Mouse (Mus musculus): ENCODE results near the gene Gpr25. TPM values are rescaled to one million over a fixed set of nuclear protein-coding genes. Genes with fewer than 3 reads are reported as not detected.

Gene Gpr25
- polyA plus RNA-seq, 1 experiment: not detected

DNA sequence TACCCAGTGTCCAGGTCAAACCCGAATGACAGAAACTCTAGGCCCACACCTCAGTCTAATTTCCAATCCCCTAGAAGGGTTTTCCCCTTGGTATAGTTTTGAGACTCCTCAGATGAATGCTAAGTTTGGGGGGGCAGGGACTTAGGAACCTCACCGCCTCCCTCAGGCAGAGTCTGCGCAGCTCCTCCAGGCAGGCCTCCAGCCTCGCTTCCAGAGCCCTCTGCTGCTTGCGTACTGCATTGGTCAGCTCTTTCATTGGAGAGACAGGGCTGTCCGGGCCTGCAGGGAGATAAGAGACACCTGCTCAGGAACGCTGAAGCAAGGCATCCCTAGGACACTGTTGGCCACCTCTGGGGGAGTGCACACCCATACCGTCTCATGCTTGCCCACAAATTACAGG, 34.0 kb downstream of the Gpr25 start:
- Histone ChIP-seq H3K4me1 (ENCODE audit: control insufficient read depth, insufficient read depth, low read length) (peaks cover 21% of the 10 kb centered on the region), H3K27ac (ENCODE audit: insufficient read depth, low read length) (no peak overlapping the region), H3K4me3 (ENCODE audit: insufficient read depth, low read length) (no peak overlapping the region)
- TF ChIP-seq CTCF (IDR thresholded peaks at IDR 0.05; ENCODE audit: borderline replicate concordance, insufficient read depth, low read length): no peak
- TF ChIP-seq POLR2A (IDR thresholded peaks at IDR 0.05; ENCODE audit: low read depth, low read length): no peak

DNA sequence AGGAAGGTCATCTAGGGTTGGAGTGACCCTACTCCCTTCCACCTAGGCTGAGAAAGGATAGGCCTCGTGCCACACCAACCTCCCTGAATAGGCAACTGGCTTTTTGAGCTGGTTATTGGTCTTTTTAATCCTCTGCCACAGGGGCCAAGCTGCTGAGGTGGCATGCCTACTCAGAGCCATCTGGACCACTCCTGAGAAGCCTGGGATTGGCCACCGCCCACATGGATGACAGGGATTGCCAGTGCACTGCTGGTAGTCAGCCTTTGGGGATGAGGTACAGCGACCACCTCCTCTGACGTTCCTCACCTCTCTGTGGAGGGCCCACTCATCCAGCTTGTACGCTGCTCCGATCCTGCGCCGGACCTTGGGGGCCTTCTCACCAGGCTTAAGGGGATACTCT, 34.8 kb downstream of the Gpr25 start:
- no peak overlapping the region for H3K4me3 ChIP-seq (ENCODE audit: insufficient read depth, low read length)
- TF ChIP-seq CTCF (IDR thresholded peaks at IDR 0.05; ENCODE audit: borderline replicate concordance, insufficient read depth, low read length) (no peak), POLR2A (IDR thresholded peaks at IDR 0.05; ENCODE audit: low read depth, low read length) (no peak)
- H3K4me1 ChIP-seq (ENCODE audit: control insufficient read depth, insufficient read depth, low read length): peaks cover 16% of the 10 kb centered on the region
- no peak overlapping the region for H3K27ac ChIP-seq (ENCODE audit: insufficient read depth, low read length)

DNA sequence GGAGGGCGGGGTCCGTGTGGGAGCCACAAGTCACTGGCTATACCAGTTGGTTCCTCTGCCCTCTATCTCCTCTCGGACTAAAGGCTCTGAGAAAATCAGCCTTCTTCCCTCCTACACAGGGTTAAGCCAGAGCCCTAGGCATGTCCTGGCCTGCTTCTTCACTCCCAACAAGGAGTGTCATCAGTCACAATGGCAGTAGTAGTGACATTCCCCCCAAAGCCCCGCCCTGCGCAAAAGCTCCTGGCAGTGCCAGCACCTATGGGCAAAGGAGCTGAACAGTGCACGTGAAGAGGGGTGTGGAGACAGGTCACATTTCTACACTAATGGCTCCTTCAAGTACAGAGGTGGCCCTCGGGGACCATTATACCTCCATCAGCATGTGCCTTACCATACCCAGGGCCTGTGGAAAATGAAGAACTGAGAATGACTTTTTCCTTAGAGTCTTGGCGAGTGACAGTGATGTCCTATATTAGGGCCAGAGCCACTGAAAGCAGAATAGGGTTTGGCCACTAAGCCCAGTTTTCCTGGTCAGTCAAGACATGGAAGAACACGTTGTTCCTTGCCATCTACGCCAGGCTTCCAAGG, 36.8 kb downstream of the Gpr25 start:
- TF ChIP-seq CTCF (IDR thresholded peaks at IDR 0.05; ENCODE audit: borderline replicate concordance, insufficient read depth, low read length): no peak
- TF ChIP-seq POLR2A (IDR thresholded peaks at IDR 0.05; ENCODE audit: low read depth, low read length): no peak
- peaks cover 7% of the 10 kb centered on the region for H3K4me1 ChIP-seq (ENCODE audit: control insufficient read depth, insufficient read depth, low read length)

DNA sequence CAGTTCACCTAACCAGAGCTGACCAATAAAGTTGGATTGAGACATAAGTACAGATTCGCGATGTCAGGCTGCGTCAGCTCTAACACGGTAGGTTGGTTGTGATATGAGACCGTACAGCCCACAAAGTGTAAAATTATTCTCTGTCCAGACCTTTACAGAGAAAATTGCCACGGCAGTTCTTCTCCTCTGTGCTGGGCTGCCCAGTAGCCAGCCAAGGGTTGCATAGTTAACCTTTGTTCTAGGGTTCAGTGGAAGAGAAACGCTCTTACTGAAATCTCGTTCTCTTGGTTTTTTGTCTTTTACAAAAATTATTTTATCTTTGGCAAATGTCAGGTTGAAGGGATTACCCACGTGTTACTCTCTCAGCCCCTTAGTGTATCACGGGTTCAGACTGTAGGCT, 38.3 kb downstream of the Gpr25 start:
- no peak overlapping the region for H3K27ac ChIP-seq (ENCODE audit: insufficient read depth, low read length)
- H3K4me1 ChIP-seq (ENCODE audit: control insufficient read depth, insufficient read depth, low read length): no peaks in the 10 kb centered on the region
- TF ChIP-seq POLR2A (IDR thresholded peaks at IDR 0.05; ENCODE audit: low read depth, low read length) (no peak), CTCF (IDR thresholded peaks at IDR 0.05; ENCODE audit: borderline replicate concordance, insufficient read depth, low read length) (no peak)

More for the DNA sequence above, 36.8 kb downstream of the Gpr25 start:
- no peak overlapping the region for H3K4me3 ChIP-seq (ENCODE audit: insufficient read depth, low read length)
- no peak overlapping the region for H3K27ac ChIP-seq (ENCODE audit: insufficient read depth, low read length)

DNA sequence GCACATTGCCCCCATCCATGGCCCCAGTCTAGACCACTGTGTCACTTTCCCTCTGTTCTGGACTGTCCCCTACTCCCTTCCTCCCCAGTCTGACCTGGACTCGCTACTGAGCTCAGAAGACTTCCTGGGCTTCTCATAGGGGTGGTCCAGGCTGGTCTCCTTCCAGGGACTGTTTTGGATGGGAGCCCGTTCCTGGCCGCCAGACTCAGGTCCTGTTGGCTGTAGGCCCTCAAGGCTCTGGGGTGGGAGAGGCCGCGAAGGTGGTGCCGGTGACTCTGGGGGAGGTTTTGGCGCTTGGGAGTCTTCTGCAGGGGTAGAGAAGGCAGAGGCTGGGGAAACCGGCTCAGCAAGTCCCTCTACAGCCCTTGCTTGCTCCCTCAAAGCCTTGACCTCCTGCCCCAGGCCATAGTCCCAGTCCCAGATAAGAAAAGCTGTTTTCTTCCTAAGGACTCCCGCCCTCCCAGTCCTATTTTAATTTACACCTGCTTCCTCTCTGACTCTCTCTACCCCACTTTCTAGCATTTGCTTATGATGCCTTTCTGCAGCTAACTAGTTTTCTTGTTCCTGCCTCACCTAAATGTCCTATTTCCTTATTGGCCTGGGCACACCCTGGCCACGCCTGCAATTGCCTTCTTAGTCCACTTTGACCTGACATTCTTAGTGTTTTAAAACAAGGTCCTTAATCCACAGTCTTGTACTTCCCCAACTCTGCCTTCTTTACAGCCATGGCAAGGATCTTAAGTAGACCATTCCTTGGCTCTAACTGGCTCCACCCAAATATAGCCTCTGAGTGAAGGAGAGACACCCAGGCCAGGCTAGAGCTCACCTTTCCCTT, 40.4 kb downstream of the Gpr25 start:
- H3K27ac ChIP-seq (ENCODE audit: insufficient read depth, low read length): no peak overlapping the region
- TF ChIP-seq CTCF (IDR thresholded peaks at IDR 0.05; ENCODE audit: borderline replicate concordance, insufficient read depth, low read length) (no peak), POLR2A (IDR thresholded peaks at IDR 0.05; ENCODE audit: low read depth, low read length) (no peak)
- H3K4me3 ChIP-seq (ENCODE audit: insufficient read depth, low read length): no peak overlapping the region
- no peaks in the 10 kb centered on the region for H3K4me1 ChIP-seq (ENCODE audit: control insufficient read depth, insufficient read depth, low read length)

More for the DNA sequence above, 38.3 kb downstream of the Gpr25 start:
- H3K4me3 ChIP-seq (ENCODE audit: insufficient read depth, low read length): no peak overlapping the region

DNA sequence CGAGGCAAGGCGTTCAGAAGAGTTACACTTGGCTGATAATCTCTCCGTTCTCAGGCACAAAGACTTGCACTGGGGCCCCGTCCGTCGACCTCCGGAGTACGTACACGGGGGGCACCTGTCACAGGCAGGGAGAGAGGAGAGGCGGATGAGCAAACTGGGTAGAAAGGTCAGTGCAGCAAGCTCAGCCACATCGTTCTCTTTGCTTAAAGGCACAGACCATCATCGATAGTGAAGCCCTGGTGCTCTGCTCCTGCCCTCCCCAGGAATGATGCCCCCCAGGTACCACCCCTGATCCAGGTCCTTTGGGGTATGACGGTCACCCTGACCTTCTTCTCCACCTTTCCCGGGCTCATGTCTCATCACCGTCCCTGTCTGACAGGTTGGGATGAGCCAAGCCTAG, 46.4 kb downstream of the Gpr25 start:
- no peaks in the 10 kb centered on the region for H3K4me1 ChIP-seq (ENCODE audit: control insufficient read depth, insufficient read depth, low read length)
- no peak overlapping the region for H3K27ac ChIP-seq (ENCODE audit: insufficient read depth, low read length)
- TF ChIP-seq CTCF (IDR thresholded peaks at IDR 0.05; ENCODE audit: borderline replicate concordance, insufficient read depth, low read length) (no peak), POLR2A (IDR thresholded peaks at IDR 0.05; ENCODE audit: low read depth, low read length) (no peak)
- no peak overlapping the region for H3K4me3 ChIP-seq (ENCODE audit: insufficient read depth, low read length)

DNA sequence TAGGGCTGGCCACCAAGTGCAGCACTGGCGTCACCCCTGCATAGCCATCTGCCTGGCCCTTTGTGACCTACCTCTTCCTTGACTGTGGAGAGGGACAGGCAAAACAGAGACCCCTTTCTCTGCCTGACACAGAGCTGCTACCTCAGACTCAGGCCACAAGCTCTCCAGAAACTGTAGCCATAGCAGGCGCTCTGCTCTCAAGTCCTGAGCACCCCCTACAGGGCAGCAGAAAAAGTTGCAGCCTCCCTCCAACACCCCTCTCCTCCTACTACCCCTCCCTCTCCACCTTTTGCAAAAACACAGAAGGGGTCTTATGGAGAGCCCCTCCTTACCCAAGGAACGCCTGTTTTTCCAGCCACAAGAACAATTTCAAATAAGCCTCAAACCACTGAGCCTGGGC, 47.9 kb downstream of the Gpr25 start, which contains the start of gene Mroh3:
Gene Mroh3 (minus strand): TSS at position 26 of the 400 bp plus-strand sequence.
- Histone ChIP-seq H3K4me1 (ENCODE audit: control insufficient read depth, insufficient read depth, low read length) (no peaks in the 10 kb centered on the region), H3K27ac (ENCODE audit: insufficient read depth, low read length) (no peak within 1 kb of the TSS), H3K4me3 (ENCODE audit: insufficient read depth, low read length) (no peak within 1 kb of the TSS)
- TF ChIP-seq POLR2A (IDR thresholded peaks at IDR 0.05; ENCODE audit: low read depth, low read length) (no peak), CTCF (IDR thresholded peaks at IDR 0.05; ENCODE audit: borderline replicate concordance, insufficient read depth, low read length) (peak; percentile 38; the same call in 1 of the 2 replicates)

Other genes with a start within 250 kb of the Gpr25 start
- gene Ascl5, start 210.1 kb downstream of the Gpr25 start, polyA plus RNA-seq (2011; ENCODE audit: insufficient read length, low read depth, missing spikeins): not detected in 2 replicates
- gene Cacna1s, start 208.1 kb downstream of the Gpr25 start, polyA plus RNA-seq (2011; ENCODE audit: insufficient read length, low read depth, missing spikeins): not detected in 2 replicates
- 14.1 and 19.4 TPM in 2 replicates for gene Kif21b, start 129.5 kb downstream of the Gpr25 start, polyA plus RNA-seq (2011; ENCODE audit: insufficient read length, low read depth, missing spikeins)
- 0.45 and 1.2 TPM in 2 replicates for gene Mroh3, start 48.0 kb downstream of the Gpr25 start, polyA plus RNA-seq (2011; ENCODE audit: insufficient read length, low read depth, missing spikeins)
- gene Inava, start 26.6 kb downstream of the Gpr25 start, polyA plus RNA-seq (2011; ENCODE audit: insufficient read length, low read depth, missing spikeins): 4.1 and 5.0 TPM in 2 replicates
- gene Camsap2, start 85.2 kb upstream of the Gpr25 start, polyA plus RNA-seq (2011; ENCODE audit: insufficient read length, low read depth, missing spikeins): 38.4 and 40.0 TPM in 2 replicates
- gene Ddx59, start 154.4 kb upstream of the Gpr25 start, polyA plus RNA-seq (2011; ENCODE audit: insufficient read length, low read depth, missing spikeins): 7.0 and 7.5 TPM in 2 replicates
- 7.3 and 14.6 TPM in 2 replicates for gene Kif14, start 205.5 kb upstream of the Gpr25 start, polyA plus RNA-seq (2011; ENCODE audit: insufficient read length, low read depth, missing spikeins)